Mouse (Mus musculus): Measurements from ENCODE around the gene Cplane1.

DNA sequence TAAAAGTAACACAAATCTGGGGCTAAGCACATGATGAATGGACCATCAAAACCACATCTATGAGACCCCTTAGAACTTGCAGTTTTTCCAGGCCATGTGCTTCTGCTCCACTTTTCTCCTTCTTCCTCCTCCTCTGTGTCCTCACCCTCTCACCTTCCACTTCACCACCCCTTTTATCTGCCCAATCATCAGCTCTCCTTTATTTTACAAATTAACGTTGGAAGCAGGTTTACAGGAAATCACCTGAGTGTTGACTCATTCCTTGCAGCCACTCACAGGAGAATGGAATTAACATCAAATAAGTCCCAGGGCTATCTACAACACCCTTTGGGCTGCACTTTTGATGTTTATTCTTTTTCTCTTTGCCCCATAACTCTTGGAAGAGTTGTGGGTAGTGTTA, 7.1 kb upstream of the Cplane1 start:
- TF ChIP-seq CTCF (IDR thresholded peaks at IDR 0.05; ENCODE audit: extremely low read depth, insufficient read depth, insufficient read length, insufficient replicate concordance) (no peak), POLR2A (IDR thresholded peaks at IDR 0.05; ENCODE audit: low read depth, low read length) (no peak)
